Mouse (Mus musculus) adrenal gland (tissue): ENCODE results near the gene Cul1.

Experiments used
- intact Hi-C: fragments of 180-260 bp; cut with DNase I; formaldehyde crosslinking; loops from one replicate; pipeline ENCODE4 v1.15.1; 2025

Cul1 gene

GRCm38 (mm10) chr6:47467058-47467457 is 13.9 kb downstream of the Cul1 start:
- intact Hi-C loops, result no loop called here

- intact Hi-C loops, result no loop called here
Measured at GRCm38 (mm10) chr6:47469760-47470159, 16.6 kb downstream of the Cul1 start.

- intact Hi-C loops, result no loop called here
Measured at GRCm38 (mm10) chr6:47472444-47472843, 19.2 kb downstream of the Cul1 start.

GRCm38 (mm10) chr6:47482027-47482426 is 28.8 kb downstream of the Cul1 start:
- intact Hi-C loops, result no loop called here

- intact Hi-C loops, result loop anchor here (5.0 kb wide), 1 partner anchor 37 kb away; no protein-coding TSS in a partner anchor
Measured at GRCm38 (mm10) chr6:47494562-47494961, 41.4 kb downstream of the Cul1 start.

- intact Hi-C loops, result no loop called here
Measured at GRCm38 (mm10) chr6:47520030-47520429, 66.8 kb downstream of the Cul1 start.

GRCm38 (mm10) chr6:47522431-47522830 is 69.2 kb downstream of the Cul1 start:
- intact Hi-C loops, result no loop called here

GRCm38 (mm10) chr6:47525041-47525440 is 71.8 kb downstream of the Cul1 start:
- intact Hi-C loops, result no loop called here

GRCm38 (mm10) chr6:47526446-47526845 is 73.2 kb downstream of the Cul1 start:
- intact Hi-C loops, result no loop called here

GRCm38 (mm10) chr6:47527129-47527528 is 73.9 kb downstream of the Cul1 start:
- intact Hi-C loops, result no loop called here

GRCm38 (mm10) chr6:47527655-47528054 is 74.5 kb downstream of the Cul1 start:
- intact Hi-C loops, result no loop called here

GRCm38 (mm10) chr6:47532547-47532946 is 79.3 kb downstream of the Cul1 start:
- intact Hi-C loops, result no loop called here

- intact Hi-C loops, result no loop called here
Measured at GRCm38 (mm10) chr6:47535333-47535732, 82.1 kb downstream of the Cul1 start.

- intact Hi-C loops, result no loop called here
Measured at GRCm38 (mm10) chr6:47552280-47552679, 99.1 kb downstream of the Cul1 start.

- intact Hi-C loops, result no loop called here
Measured at GRCm38 (mm10) chr6:47559287-47559686, 106.1 kb downstream of the Cul1 start.

- intact Hi-C loops, result loop anchor here (10.0 kb wide), 1 partner anchor 74 kb away; no protein-coding TSS in a partner anchor
Measured at GRCm38 (mm10) chr6:47560407-47560806, 107.2 kb downstream of the Cul1 start.

- intact Hi-C loops, result loop anchor here (10.0 kb wide), 1 partner anchor 74 kb away; no protein-coding TSS in a partner anchor
Measured at GRCm38 (mm10) chr6:47560846-47561245, 107.6 kb downstream of the Cul1 start.

GRCm38 (mm10) chr6:47561426-47561825 is 108.2 kb downstream of the Cul1 start:
- intact Hi-C loops, result loop anchor here (10.0 kb wide), 1 partner anchor 73 kb away; no protein-coding TSS in a partner anchor

- intact Hi-C loops, result loop anchor here (10.0 kb wide), 1 partner anchor 69 kb away; no protein-coding TSS in a partner anchor
Measured at GRCm38 (mm10) chr6:47565326-47566035, 112.3 kb downstream of the Cul1 start.

- intact Hi-C loops, result no loop called here
Measured at GRCm38 (mm10) chr6:47572887-47573286, 119.7 kb downstream of the Cul1 start.
